Mouse (Mus musculus) kidney, adult 8-10 months (tissue): Measurements from ENCODE around the gene Timeless.
"Not testable (repeated sequence)": the region's sequence is repeated elsewhere in the genome, so short reads cannot be mapped to it uniquely, and the experiment has no call there.

ENCODE experiments used
- DNase-seq, 2 experiments: peaks; one replicate each; pipeline ENCODE4 v3.0.0; 2022

Gene Timeless

GRCm38 (mm10) chr10:128258953-128259352 lies 27.1 kb downstream of the Timeless start:
- no peak for DNase-seq

DNA sequence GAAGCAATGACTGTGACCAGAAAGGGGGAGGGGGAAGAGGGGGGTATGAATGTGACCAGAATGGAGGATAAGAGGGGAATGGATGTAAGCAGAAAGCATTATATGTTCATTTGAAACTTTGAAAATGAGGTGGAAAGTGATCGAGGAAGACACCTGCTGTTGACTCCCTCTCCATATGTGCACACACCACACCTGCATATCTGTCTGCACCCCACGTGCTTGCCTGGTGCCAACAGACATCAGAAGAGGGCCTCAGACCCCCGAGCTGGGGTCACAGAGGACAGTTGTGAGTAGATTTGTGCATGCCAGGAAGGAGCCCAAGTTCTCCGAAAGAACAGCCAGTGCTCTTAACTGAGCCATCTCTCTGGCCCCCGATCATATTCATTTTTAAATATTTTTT lies 28.1 kb downstream of the Timeless start:
- DNase-seq = no peak

- DNase-seq = not testable (repeated sequence)
Measured at GRCm38 (mm10) chr10:128260376-128260775, 28.5 kb downstream of the Timeless start.

GRCm38 (mm10) chr10:128262300-128262699 lies 30.4 kb downstream of the Timeless start:
- no peak for DNase-seq

- no peak for DNase-seq
Measured at GRCm38 (mm10) chr10:128263393-128264310, 31.8 kb downstream of the Timeless start.

DNA sequence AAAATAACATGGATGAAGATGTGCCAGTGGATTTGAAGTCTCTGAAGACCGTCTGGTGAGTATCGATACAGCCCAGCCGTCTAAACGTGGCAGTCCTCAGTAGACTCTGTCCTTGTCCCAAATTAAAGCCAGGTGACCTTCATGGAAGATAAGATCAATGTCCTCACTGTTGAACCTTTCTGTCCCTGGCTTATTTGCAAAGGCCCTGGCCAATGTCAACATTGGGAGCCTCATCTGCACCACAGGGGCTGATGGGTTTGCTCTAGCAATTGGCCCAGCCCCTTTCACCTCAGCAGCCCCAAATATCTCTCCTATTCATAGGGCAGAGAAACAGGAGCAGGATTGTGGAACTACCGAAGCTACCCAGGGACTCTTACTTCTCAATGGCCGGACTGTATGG lies 36.5 kb downstream of the Timeless start, which contains the start of gene Apof:
Apof (plus strand) TSS at position 301 of the 400 bp plus-strand sequence.
- DNase-seq = no peak

DNA sequence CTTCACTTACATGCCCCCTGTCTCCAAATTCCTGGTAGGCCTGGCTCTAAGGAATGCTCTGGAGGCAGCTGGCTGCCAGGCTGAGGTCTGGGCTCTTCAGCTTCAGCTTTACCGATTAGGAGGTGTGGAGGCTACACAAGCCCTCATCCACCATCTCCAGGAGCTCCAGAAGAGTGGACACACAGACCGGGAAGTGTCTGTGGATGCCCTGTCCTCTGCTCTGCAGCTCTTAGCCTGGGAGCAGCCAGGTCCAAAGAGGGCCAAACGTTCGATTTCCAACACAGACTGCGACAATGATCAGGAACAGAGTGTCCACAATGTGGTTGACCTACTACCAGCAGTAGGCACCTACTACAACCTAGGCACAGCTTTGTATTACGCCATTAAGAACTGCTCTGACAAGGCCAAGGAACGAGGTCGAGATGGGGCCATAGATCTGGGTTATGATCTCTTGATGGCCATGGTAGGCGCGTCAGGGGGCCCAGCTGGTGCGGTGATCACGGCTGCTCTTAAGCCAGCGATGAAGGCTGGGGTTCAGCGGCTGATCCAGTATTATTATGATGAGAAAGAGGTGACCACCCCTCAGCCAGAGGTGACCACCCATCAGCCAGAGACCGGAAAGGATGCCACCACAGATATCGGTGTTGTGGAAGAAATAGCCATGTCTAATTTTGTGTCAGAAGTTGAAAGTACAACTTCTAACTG lies 37.5 kb downstream of the Timeless start:
- no peak for DNase-seq

- DNase-seq = peak; percentile 99
Measured at GRCm38 (mm10) chr10:128270287-128270841, 38.5 kb downstream of the Timeless start, which contains the start of gene Stat2. Gene Stat2, plus strand, starts transcription at chr10:128270559.

- peak in 1 of 2 experiments; percentile 15 for DNase-seq
Measured at GRCm38 (mm10) chr10:128270866-128271265, 39.0 kb downstream of the Timeless start.

- DNase-seq = peak in 1 of 2 experiments; percentile 33
Measured at GRCm38 (mm10) chr10:128271883-128272282, 40.0 kb downstream of the Timeless start.

GRCm38 (mm10) chr10:128272819-128273439 lies 41.1 kb downstream of the Timeless start:
- DNase-seq = not testable (repeated sequence)

DNA sequence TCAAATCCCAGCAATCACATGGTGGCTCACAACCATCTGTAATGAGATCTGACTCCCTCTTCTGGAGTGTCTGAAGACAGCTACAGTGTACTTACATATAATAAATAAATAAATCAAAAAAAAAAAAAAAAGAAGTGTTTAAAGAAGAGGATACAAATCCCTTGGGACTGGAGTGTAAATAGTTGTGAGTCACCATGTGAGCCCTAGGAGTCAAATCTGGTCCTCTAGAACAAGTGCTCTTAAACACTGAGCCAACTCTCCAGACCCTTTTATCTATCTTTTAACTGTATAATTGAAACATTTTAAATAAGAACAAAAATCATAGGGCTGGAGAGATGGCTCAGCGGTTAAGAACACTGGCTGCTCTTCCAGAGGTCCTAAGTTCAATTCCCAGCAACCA lies 43.5 kb downstream of the Timeless start:
- not testable (repeated sequence) for DNase-seq

DNA sequence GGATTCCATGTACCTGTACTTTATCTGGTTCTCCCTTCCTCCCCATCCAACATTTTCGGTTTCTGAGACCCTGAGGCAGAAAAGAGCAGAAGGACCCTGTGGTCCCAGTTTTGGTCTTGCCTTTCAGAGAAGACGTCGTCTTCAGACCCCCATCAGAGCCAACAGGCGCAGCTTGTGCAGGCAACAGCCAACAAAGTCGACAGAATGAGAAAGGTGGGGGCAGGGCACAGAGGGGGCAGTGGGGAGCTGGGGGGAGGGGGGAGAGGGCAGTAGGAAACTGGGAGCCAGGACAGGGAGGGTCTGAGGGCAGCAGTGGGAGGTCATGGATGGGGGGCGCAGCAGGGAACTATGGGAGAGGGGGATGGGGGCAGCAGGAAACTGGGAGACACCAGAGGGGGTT lies 46.3 kb downstream of the Timeless start:
- no peak for DNase-seq

GRCm38 (mm10) chr10:128280943-128281342 lies 49.1 kb downstream of the Timeless start:
- peak; percentile 34 to 60 for DNase-seq

- no peak for DNase-seq
Measured at GRCm38 (mm10) chr10:128281682-128282081, 49.8 kb downstream of the Timeless start.

GRCm38 (mm10) chr10:128282886-128283450 lies 51.1 kb downstream of the Timeless start:
- peak in 1 of 2 experiments; percentile 34 for DNase-seq

GRCm38 (mm10) chr10:128283604-128284579 lies 52.0 kb downstream of the Timeless start:
- peak in 1 of 2 experiments; percentile 70 for DNase-seq

- DNase-seq = not testable (repeated sequence)
Measured at GRCm38 (mm10) chr10:128290594-128290993, 58.7 kb downstream of the Timeless start.

DNA sequence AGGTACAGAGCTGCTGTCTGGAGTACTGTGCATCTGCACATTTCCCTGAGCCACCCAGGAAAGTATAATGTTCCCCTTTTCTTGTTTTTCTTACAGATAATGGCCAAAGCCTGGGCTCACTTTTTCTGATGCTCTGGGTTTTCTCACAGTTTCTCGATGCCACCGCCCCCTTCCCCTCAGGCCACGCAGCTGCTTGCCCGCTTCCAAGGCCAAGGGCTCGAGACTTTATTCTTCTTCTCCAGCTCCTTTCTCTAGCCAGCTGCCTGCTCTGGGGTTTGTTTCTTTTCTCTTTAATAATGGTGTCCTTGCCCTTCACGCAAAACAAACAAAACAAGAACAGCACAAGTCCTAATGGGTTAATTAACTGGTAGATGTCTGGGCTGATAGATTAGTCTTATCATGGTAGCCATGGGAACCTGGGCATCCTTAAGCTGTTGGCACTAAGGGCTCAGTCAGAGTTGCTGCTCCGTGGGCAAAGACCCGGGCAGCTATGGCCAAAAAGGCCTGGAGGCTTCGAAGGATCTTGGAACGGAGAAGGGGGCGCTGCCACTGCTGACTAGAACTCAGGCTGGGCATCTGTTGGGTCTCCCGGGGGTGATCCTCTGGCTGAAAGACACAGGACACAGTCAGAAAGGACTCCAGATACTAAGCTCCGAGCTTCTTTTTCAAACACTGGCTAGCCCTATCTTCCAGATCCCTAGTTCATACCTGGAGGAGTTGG lies 64.7 kb downstream of the Timeless start:
- no peak for DNase-seq

DNA sequence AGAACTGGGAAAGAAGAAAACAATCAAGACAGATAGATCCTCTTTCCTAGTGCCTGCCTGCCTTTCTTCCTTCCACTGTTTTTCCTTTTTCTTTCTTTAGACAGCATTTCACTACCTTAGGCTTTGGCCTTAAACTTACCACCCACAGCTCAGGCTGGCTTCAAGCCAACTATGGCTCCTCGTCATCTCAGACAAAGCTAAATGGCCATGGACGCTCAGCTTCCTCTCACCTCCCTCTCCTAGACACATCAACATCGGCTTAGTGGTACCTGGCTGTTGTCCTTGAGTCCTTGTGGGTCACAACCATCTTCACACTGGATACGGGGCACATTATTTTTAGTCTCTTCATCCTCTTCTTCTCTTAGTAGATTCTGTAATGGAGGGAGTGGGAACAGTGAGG lies 65.4 kb downstream of the Timeless start:
- DNase-seq = no peak
